Mouse (Mus musculus) CD4-positive helper T cell, adult 2 months (primary cell): Measurements from ENCODE around the gene Ppp4r1.

Experiments used
- DNase-seq: peaks from one replicate; pipeline ENCODE4 v3.0.0-alpha.2; 2012; ENCODE audit warnings: low read depth, missing footprints, low spot score

Gene Ppp4r1

GRCm38 (mm10) chr17:65771951-65772934 is 10.1 kb upstream of the Ppp4r1 start, which contains the start of gene Rab31:
TSS of gene Rab31 (minus strand) at chr17:65772752.
- peak; percentile 34 for DNase-seq

- DNase-seq = no peak
These were observed 8.8 kb upstream of the Ppp4r1 start for GRCm38 (mm10) chr17:65773617-65774016.

- no peak for DNase-seq
These were observed 7.9 kb upstream of the Ppp4r1 start for GRCm38 (mm10) chr17:65774439-65774838.

GRCm38 (mm10) chr17:65776228-65776627 is 6.1 kb upstream of the Ppp4r1 start:
- no peak for DNase-seq

- DNase-seq = no peak
These were observed 4.9 kb upstream of the Ppp4r1 start for GRCm38 (mm10) chr17:65777461-65777860.

GRCm38 (mm10) chr17:65780970-65781369 is 1.4 kb upstream of the Ppp4r1 start:
- no peak for DNase-seq

GRCm38 (mm10) chr17:65783182-65784161 is 1.1 kb downstream of the Ppp4r1 start:
- peak; percentile 68 for DNase-seq

- no peak for DNase-seq
These were observed 2.3 kb downstream of the Ppp4r1 start for GRCm38 (mm10) chr17:65784610-65785140.

GRCm38 (mm10) chr17:65785707-65786106 is 3.3 kb downstream of the Ppp4r1 start:
- DNase-seq = no peak

GRCm38 (mm10) chr17:65786225-65786624 is 3.9 kb downstream of the Ppp4r1 start:
- DNase-seq = no peak

GRCm38 (mm10) chr17:65787261-65787660 is 4.9 kb downstream of the Ppp4r1 start:
- no peak for DNase-seq

- DNase-seq = no peak
These were observed 6.3 kb downstream of the Ppp4r1 start for GRCm38 (mm10) chr17:65788542-65789291.

- DNase-seq = no peak
These were observed 7.2 kb downstream of the Ppp4r1 start for GRCm38 (mm10) chr17:65789576-65789975.

- DNase-seq = no peak
These were observed 8.8 kb downstream of the Ppp4r1 start for GRCm38 (mm10) chr17:65791161-65791560.

GRCm38 (mm10) chr17:65793307-65793930 is 11.0 kb downstream of the Ppp4r1 start:
- DNase-seq = no peak

GRCm38 (mm10) chr17:65794096-65794850 is 11.9 kb downstream of the Ppp4r1 start:
- no peak for DNase-seq

GRCm38 (mm10) chr17:65796056-65796455 is 13.7 kb downstream of the Ppp4r1 start:
- no peak for DNase-seq

GRCm38 (mm10) chr17:65798446-65798845 is 16.1 kb downstream of the Ppp4r1 start:
- DNase-seq = no peak

- no peak for DNase-seq
These were observed 17.0 kb downstream of the Ppp4r1 start for GRCm38 (mm10) chr17:65799353-65799752.

- DNase-seq = no peak
These were observed 18.1 kb downstream of the Ppp4r1 start for GRCm38 (mm10) chr17:65800451-65800850.
